Mouse (Mus musculus) c-Kit-negative CD71-positive TER-119-positive erythroid progenitor cells, embryonic 14.5 days (primary cell): ENCODE data around the gene Sdsl.
A peak's percentile ranks its signal among the peaks of the same experiment; 100 is the strongest.

Experiments used
- DNase-seq: peaks from one replicate; pipeline ENCODE4 v3.0.0-alpha.2; 2013; ENCODE audit warnings: low read depth, low spot score

The Sdsl gene

DNA sequence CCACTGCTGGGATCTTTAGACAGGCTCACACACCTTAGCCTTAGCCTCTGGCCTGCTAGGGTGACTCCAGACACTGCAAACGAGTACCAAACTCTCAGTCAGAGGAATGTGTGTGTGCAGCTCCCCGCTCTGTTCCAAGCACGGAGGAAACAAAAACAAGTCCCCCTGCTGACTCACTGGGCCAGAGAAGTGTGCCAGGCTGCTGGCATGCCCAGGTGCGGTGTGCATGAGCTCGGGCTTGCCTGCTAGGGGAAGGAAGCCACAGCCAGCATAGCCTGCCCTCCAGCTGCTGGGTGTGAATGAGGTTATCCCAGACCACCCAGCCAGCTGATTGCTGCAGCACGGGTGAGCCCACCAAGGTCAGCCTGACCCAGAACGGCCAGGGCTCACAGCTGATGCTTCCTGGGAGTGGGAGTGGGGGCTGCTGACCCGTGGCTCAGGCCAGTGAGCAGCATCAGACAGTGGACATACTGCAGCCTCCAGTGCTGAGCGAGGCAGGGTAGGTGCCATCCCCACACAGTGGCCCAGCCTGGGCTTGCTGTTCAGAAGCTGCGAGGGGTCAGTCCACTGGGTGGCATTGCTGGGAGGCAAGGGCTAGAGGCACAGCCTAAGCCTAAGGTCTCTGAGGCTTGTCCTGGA lies 22.6 kb upstream of the Sdsl start:
- no peak for DNase-seq

DNA sequence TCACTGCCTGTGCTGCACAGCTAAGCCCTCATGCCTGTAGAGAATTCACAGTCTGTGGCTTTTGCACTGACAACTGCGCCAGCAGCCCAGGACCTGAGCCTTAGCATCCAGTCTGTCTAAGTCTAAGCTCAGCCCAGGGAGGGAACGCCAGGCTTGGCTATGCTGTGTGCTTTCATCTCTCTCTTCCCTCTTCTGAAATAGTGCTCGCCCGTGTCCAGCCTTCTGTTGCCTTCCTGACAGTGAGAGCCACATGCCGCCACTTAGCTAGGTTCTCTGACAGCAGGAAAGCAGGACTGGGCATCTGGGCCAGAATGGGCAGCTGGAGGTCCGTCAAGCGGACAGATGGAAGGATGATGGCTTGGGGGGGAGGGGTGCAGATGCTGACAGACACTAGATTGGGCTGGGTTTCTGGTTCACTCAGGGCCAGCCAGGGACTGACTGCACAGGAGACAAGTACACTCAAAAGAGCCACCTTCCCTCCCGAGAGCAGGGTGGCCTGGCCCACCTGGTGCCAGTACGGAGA lies 21.3 kb upstream of the Sdsl start:
- DNase-seq: no peak

DNA sequence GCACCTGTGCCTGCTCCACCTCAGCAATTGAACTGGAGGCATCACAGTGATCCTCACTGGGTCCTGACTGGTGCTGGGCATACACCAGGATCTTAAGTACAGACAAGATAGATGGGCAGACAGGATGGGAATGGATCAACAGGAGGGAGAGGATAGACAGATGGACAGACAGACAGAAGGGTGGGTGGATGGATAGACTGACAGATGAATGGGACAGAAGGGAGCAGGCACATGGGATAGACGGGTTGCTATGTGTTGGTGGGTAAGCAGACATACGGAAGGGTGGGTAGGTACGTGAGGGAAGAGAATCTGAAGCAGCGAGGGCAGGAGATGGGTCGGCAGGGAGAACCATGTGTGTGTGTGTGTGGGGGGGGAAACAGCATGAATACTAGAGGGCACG lies 20.8 kb upstream of the Sdsl start:
- DNase-seq: no peak

DNA sequence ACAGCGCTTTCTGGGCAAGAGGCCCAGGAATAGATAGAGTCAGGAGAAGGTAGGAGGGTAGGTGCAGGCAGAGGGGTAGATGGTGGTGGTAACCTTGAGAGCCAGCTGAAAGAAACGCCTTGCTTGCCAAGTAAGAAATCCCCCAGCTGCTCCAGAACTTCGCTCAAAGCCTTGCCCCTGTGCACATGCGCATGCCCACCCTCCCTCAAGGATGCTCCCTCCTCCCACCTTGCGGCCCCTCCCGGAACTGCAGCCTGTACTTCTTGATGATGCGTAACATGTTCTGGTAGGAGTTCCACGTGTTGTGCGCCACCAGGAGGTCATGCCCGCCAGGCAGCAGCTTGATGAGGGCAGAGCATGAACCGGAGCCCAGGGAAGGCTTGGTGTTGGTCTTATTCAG lies 19.8 kb upstream of the Sdsl start:
- no peak for DNase-seq

DNA sequence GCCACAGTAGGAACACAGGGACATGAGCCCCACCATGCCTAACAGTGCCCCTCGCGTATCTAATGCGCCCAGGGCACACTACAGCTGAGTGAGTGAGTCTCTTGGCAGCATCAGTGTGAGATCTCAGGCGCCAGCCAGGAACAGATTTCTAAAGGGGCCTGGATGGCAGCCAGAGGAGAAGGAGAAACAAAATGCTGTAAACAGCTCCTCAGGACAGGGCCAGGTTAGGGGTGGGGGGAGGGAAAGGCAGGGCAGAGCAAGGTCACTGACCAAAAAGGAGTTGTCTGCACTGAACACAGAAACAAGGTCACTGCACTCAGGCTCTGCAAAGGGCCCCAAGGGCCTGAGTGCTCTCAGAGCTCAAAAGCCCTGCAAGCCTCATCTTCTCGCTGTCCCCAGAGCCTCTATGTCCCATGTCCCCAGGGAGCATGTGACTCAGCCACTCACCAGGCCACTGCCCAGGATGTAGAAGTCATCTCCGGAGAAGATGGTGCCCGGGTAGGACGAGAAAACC lies 18.1 kb upstream of the Sdsl start:
- no peak for DNase-seq

DNA sequence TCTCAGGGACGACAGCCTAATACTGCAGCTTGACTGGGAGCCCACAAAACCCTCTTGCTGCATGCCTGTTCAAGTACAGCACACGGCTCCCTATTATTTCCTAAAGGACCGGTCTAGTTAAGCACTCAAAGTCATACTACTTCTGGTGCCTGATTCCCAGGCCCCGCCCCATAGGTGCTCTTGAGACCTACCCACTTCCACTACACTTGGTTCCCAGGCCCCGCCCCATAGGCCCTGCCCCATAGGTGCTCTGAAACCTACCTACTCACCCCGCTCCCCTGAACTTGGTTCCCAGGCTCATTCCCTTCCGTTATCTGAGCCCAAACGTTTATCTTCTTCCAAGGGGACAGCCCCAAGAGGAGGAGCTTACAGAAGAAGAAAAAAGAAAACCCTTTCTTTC lies 15.2 kb upstream of the Sdsl start:
- DNase-seq: no peak

DNA sequence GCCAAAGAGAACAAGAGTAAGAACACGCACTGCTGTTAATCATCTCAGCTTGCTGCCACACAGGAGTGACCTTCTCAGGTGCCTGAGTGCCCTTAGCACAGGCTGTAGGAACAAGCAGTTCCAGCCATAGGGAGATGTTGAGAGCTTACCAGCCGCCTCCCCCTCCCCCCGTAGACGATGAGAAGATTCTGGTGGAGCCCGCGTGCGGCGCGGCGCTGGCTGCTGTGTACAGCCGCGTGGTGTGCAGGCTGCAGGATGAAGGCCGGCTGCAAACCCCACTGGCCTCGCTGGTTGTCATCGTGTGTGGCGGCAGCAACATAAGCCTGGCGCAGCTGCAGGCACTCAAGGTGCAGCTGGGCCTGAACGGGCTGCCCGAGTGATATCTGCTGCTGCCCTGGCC lies 10.8 kb upstream of the Sdsl start:
- no peak for DNase-seq

DNA sequence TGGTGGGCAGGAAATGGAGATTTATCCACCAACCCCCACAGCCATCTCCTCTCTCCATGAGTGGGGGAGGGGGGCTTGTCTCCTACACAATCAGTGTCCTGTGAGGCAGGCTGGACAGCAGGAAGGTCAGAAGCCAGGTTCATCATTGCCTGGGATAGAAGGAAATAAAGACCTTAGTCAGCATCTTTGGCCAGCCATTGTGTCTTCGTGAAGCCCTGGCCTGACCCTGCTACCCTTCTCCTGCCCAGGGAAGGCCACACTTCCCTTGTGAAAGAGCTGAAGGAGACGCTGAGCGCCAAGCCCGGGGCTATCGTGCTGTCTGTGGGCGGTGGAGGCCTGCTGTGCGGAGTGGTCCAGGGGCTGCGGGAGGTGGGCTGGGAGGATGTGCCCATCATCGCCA lies 8.6 kb upstream of the Sdsl start:
- no peak for DNase-seq

DNA sequence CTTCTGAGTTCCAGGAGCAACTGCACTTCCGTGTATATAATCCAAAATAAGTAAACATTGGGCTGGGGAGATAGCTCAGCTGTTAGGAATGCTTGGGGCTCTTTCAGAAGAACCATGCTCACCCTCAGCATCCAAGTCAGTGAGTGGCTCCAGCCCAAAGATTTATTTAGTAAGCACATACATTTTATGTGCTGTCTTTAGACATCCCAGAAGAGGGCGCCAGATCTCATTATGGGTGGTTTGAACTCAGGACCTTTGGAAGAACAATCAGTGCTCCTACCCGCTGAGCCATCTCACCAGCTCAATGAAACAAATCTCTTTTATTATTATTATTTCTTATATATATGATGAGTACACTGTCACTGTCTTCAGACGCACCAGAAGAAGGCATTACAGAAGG lies 6.9 kb upstream of the Sdsl start:
- DNase-seq: no peak

DNA sequence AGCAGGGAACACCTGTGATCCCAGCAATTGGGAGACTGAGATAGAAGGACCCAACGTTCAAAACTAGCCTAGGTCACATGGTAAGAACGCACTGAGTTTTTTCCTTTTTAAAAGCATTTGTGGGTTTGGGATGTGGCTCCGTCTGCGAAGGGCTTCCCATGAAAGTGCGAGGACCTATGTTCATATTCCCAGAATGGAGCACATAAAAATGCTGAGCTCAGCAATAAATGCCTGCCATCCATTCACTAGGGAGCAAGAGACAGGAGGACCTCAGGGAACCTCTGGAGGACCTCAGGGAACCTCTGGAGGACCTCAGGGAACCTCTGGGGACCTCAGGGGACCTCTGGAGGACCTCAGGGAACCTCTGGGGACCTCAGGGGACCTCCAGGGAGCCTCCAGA lies 5.4 kb upstream of the Sdsl start:
- DNase-seq: no peak

DNA sequence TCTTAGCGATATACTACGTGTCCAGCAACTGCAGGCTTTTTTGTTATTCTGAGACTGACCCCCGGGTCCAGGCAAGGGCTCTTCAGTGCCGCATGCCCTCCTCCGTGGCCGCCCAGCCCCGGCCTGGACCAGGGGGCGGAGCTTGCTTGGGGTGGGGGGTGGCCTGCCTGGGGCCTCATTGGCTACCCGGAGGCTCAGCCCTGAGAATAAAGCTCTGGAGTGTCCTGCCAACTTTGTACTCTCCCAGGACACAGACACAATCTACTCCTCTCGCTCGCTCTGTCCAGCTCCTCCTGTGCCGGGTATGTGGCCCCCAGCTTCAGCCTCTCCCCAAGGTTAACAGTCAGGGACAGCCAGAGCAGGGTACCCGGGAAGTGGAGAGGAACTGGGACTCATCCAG lies 3.7 kb upstream of the Sdsl start, which contains the start of gene Sds:
Sds (plus strand) TSS at position 231 of the 400 bp plus-strand sequence.
- no peak for DNase-seq

DNA sequence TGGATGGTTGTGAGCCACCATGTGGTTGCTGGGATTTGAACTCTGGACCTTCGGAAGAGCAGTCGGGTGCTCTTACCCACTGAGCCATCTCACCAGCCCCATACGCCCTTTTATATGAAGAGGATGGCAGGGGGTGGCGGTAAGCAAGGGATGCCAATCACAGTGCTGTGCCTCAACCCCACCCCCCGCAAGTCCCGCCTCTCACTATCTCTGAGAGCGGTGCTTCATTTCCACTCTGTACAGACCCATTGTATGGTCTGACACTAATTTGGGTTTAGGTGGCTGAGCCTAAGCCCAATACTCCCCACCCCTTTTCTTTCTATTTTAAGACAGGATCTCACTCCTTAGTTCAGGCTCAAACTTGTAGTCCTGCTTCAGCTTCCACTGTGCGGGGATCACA lies 3.3 kb upstream of the Sdsl start:
- no peak for DNase-seq

DNA sequence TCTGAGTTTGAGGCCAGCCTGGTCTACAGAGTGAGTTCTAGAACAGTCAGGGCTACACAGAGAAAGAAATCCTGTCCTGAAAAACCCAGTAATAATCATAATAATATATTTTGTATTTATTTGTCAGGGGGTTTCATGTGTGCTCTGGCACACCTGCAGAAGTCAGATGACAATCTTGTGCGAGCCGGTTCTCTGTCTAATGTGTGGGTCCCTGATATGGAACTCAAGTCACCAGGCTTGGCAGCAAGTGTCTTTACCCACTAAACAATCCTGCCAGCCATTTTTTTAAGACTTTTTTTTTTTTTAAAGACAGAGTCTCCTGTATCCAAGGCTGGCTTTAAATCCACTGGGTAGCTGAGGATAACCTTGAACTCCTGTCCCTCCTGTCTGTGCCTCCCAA lies 751 bp upstream of the Sdsl start:
- no peak for DNase-seq

DNA sequence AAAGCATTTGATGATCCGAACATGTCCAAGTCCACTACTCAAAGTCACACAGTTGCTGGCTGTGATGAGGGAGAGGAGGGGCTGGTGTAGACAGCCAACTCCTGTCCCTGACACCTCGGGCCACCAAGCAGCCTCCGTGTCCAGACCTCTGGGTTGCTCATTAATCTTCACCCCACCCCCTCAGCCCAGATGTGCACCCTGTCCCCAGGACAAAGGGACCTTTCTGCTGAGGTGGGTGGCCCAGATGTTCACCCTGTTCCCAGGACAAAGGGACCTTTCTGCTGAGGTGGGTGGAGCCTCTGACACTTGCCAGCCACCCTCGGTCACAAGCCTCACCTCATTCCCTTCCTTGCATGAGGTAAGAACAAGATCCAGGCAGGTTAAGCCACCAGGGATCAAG lies 1.1 kb downstream of the Sdsl start:
- no peak for DNase-seq

DNA sequence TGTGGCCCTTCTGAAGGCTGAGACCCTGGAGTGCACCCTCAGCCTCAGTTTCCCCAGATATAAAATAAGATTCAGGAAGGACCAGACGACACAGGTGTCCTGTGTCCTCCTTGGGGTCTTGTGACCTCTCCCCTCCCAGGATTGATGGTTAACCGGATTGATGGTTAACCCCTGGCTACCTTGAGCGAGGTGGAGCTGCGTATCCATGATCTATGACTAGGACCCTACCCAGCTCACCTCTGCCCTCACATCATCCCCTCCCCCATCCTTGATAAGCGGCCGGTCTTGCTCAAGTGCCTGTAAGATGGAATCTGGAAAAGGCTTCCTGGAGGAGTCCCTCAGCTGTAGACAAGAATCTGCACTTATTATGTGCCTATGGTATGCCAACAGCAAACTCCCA lies 3.8 kb downstream of the Sdsl start:
- DNase-seq: no peak

DNA sequence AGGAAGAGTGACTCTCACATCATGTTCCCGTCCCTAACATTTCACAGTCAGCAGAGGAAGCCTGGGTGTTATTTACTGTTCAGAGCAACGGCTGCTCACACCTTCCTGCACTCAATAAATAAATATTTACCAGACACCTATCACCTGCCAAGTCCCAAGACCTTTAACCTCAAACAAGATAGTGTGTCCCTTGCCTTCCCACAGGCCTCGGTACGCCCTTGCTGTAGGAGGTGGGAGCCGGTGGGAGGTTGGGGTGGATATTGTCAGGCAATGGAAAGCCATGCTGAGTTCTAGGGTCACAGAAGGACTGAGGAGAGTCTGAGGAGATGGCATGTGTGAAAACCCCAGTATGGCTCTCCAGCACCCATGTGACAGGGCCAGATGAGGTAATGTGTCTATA lies 4.3 kb downstream of the Sdsl start:
- no peak for DNase-seq

DNA sequence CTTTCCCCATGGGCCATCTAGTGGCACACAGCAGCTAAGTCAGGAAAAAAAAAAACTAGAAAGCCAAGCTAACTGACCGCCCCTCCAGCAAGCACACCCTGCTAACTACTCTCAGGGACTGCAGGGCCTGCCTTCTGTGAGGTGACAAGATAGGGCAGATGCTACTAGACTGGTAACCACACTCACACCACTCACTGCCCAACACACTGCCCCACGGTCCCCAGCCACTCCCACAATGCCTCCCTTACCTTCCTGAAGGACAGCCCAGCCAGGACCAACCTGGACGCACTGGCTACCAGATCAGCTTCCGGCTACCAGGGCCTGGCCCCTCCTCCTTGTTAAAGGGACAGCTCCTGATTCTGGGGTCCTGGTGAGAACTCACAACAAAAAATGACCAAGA lies 5.6 kb downstream of the Sdsl start:
- no peak for DNase-seq

DNA sequence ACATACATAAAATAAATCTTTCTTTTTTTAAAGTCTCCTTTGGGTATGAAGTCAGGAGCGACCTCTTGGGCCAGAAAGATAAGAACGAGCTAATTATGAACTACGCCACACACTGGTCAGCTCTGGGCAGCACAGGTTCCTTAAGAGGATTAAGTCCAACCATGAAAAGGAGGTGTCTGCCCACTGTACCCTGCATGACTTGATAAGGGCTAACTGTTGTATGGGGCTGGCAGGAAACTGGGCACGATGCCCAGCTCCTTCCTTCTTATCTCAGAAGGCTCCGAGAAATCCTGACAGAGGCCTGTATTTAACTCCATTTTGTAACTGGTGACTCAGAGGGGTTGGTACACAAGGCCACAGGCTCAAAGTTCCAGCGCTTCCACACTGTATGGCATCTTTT lies 6.8 kb downstream of the Sdsl start:
- DNase-seq: no peak

DNA sequence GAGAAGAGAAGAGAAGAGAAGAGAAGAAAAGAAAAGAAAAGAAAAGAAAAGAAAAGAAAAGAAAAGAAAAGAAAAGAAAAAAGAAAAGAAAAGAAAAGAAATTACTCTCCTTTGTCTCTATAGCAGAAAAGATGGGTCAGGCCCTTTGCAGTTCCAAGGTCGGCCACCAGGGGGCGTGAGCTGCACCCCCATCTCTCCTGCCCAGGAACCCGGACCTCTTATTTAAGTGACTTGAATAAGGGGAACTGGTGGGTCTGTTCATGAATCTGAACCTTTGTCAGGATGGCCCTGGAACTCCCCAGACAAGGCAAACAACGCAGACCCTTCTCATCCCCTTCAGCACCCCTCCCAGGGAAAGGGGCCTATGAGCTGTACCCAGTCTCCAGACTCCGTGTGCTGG lies 7.5 kb downstream of the Sdsl start:
- DNase-seq: peak; percentile 24

DNA sequence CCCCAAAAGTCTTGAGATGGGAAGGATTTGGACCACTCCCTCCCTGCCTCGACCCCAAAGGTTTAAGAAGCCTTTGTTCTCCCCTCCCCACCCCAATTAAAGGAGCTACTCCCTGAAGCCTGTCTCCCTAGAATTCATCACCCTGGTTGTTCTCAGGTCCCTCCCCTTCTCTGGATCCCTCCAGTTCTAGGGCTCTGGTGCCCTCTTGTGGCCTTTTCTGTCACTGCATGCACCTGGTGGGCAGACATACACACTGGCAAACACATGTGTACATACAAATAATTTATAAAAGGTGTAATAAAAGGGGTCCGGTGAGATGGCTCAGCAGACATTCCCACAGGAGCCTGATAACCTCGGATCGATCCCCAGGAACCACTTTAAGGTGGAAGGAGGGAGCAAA lies 8.3 kb downstream of the Sdsl start:
- DNase-seq: no peak

DNA sequence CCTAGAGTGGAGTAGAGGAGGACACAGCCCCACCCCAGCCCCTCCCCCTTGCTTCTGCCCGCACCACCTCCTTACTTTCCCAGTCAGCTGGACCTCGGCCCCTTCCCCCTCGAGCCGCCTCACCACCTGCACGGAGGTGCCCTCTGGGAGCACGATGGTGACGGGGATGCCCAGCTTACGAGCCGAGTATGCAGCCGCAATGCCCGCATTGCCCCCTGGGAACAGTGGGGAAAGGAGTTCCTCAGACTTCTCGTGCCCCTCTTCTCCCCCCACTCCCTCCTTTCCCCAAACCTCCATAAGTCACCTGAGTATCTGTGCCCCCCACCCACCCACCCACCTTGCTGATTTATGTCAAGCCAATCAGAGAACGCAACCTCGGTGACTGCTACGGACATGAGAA lies 10.7 kb downstream of the Sdsl start:
- DNase-seq: no peak

DNA sequence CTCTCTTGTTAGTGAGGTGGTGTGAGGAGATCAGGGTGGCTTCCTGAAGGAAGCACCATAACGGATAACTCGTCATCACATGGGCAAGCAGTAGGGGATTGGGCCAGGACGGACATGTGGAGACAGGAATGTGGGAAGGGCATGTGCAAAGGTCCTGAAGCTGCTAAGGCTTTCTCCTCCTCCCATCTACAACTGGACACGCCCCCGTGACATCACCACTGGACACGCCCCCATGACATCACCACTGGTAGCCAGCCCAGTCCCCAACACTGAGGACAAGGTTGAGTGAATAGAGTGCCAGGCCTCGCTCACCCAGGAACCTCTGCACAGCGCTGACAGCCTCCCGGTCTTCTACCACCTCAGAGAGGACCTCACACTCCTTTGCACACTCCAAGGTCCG lies 13.5 kb downstream of the Sdsl start:
- no peak for DNase-seq

DNA sequence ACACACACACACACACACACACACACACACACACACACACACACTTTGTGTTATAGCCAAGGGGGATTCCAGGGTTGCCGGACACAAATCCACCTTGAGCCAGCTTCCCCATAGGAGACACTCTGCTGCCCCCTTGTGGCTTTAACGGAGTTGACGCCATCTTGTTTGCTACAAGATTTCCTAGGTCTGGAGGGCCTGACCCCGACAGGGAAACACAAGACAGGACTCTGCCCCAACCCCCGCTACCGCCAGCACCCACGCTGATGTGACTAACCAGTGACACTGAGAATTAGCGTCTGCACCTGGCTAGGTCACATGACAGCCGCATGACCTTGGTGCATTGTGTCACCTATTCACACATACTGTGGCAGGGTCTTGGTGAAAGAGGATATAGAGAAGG lies 15.0 kb downstream of the Sdsl start:
- DNase-seq: peak; percentile 40
